Mouse (Mus musculus) liver, embryonic 14.5 days (tissue): ENCODE results near the gene Klrb1c. TPM values are rescaled to one million over a fixed set of nuclear protein-coding genes. Genes with fewer than 3 reads are reported as not detected.

ENCODE experiments used
- ATAC-seq: fragments of 200-750 bp; cut with Nextera tagmentation; 2 replicates; pipeline ENCODE4 v1.8.0; 2017; ENCODE audit warnings: moderate number of reproducible peaks, mild to moderate bottlenecking, moderate library complexity; ENCODE audit not compliant: insufficient read depth
- DNase-seq, 3 experiments: peaks; one replicate each; pipeline ENCODE4 v3.0.0-alpha.2; 2012 to 2013; ENCODE audit warnings: low read depth in 3 of 3, low spot score in 3 of 3
- H3K27ac ChIP-seq: fragments of 300-500 bp; sonication (generic); 2 replicates; pipeline ENCODE4 v1.5.1; 2014; ENCODE audit warnings: moderate library complexity, mild to moderate bottlenecking, control low read depth, inconsistent platforms
- H3K27me3 ChIP-seq: fragments of 300-500 bp; sonication (generic); 2 replicates; pipeline ENCODE4 v1.6.1; 2014; ENCODE audit warnings: mild to moderate bottlenecking, low read length, moderate library complexity; ENCODE audit not compliant: control insufficient read depth, insufficient read depth
- H3K36me3 ChIP-seq: fragments of 300-500 bp; sonication (generic); replicated peaks from 2 replicates; pipeline ENCODE4 v1.6.1; 2014; ENCODE audit warnings: low read depth; ENCODE audit not compliant: control insufficient read depth, insufficient read depth
- H3K4me1 ChIP-seq, 2 experiments: fragments of 200-500 bp in 1 of 2; fragments of 300-500 bp in 1 of 2; sonication (generic) in 1 of 2; replicated peaks; 2 replicates each; pipeline ENCODE4 v1.6.1; 2012 to 2014; ENCODE audit warnings: antibody characterized with exemption in 1 of 2, inconsistent platforms in 1 of 2, low read length in 1 of 2; ENCODE audit not compliant: control insufficient read depth in 2 of 2, insufficient read depth in 2 of 2
- H3K4me2 ChIP-seq: fragments of 300-500 bp; sonication (generic); 2 replicates; pipeline ENCODE4 v1.6.1; 2014; ENCODE audit warnings: low read depth, mild to moderate bottlenecking, control low read depth, moderate library complexity
- H3K4me3 ChIP-seq, 2 experiments: fragments of 200-500 bp in 1 of 2; fragments of 300-500 bp in 1 of 2; sonication (generic) in 1 of 2; 2 replicates each; pipeline ENCODE4 v1.5.1; 2012 to 2014; ENCODE audit warnings: low read depth in 2 of 2, low read length in 2 of 2, mild to moderate bottlenecking in 2 of 2, control low read depth in 1 of 2, inconsistent platforms in 1 of 2, moderate library complexity in 1 of 2; ENCODE audit not compliant: insufficient read depth in 1 of 2
- H3K9ac ChIP-seq: fragments of 300-500 bp; sonication (generic); replicated peaks from 2 replicates; pipeline ENCODE4 v1.6.1; 2014; ENCODE audit warnings: mild to moderate bottlenecking, control low read depth, moderate library complexity
- H3K9me3 ChIP-seq: fragments of 300-500 bp; sonication (generic); 2 replicates; pipeline ENCODE4 v1.6.1; 2016; ENCODE audit warnings: low read length, mixed read lengths; ENCODE audit not compliant: control insufficient read depth
- CTCF ChIP-seq: IDR thresholded peaks from 2 replicates; pipeline ENCODE4 v1.5.1; 2016; ENCODE audit warnings: antibody characterized with exemption, low read depth, control low read depth
- EP300 ChIP-seq: IDR thresholded peaks from 2 replicates; pipeline ENCODE4 v1.6.1; 2016; ENCODE audit warnings: antibody characterized with exemption, low read depth
- WGBS: fragments of 180-500 bp; shearing (Covaris S2); extraction: QIAGEN DNeasy Blood & Tissue Kit; methylation state at CpG from one replicate; pipeline ENCODE4 v1.1.7; 2014; ENCODE audit not compliant: insufficient replicate concordance; 5-methylcytosine and 5-hydroxymethylcytosine counted together
- polyA plus RNA-seq, 2 experiments: library from polyadenylated mRNA; depleted of rRNA in 1 of 2; stranded (reverse) in 1 of 2; unstranded in 1 of 2; fragments of >200 nt; fragmentation: Nextera tagmentation in 1 of 2; extraction: Ambion mirVana in 1 of 2; gene quantifications; 2 replicates each; pipeline versions ENCODE4 v1.2.1 to v1.2.3; 2012 to 2014

Klrb1c gene
- polyA plus RNA-seq, 2 experiments = 0.09 to 0.25 TPM

DNA sequence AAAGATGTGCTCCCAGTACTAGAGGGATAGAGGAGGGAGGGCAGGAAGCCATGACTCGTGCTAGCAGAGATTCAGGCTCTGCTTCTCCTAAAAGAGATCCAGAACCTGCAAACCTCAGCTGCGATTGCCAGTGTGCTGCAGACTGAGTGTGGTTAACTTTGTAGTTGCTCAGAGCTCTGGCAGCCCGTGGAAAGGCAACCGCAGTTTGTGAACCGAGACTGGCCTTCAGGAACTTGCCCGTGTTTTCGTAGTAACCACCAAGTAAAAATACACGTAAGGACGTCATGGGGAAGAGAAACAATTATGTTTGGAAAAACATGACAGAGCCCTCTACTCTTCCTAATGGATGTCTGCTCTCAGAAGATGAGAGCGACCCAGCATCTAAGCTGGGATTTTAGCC lies 44.0 kb upstream of the Klrb1c start:
- no peaks in the 10 kb centered on the region for H3K9me3 ChIP-seq
- no peak overlapping the region for H3K27ac ChIP-seq
- WGBS = 62% methylated on average over 10 of the region's 10 CpGs
- ATAC-seq (no peak), DNase-seq (no peak)
- no peak overlapping the region for H3K9ac ChIP-seq
- H3K4me3 ChIP-seq = no peak overlapping the region
- peaks cover 8 to 16% of the 10 kb centered on the region in 2 experiments for H3K4me1 ChIP-seq
- H3K36me3 ChIP-seq = no peaks in the 10 kb centered on the region
- TF ChIP-seq EP300 (no peak), CTCF (no peak)
- H3K27me3 ChIP-seq = no peaks in the 10 kb centered on the region
- no peak overlapping the region for H3K4me2 ChIP-seq

GRCm38 (mm10) chr6:128829837-128830236 lies 40.8 kb upstream of the Klrb1c start:
- Histone ChIP-seq H3K4me2 (no peak overlapping the region), H3K27me3 (no peaks in the 10 kb centered on the region), H3K36me3 (no peaks in the 10 kb centered on the region), H3K4me3 (no peak overlapping the region), H3K27ac (no peak overlapping the region), H3K9ac (no peak overlapping the region), H3K4me1 (no peaks in the 10 kb centered on the region), H3K9me3 (no peaks in the 10 kb centered on the region)
- TF ChIP-seq CTCF = no peak
- TF ChIP-seq EP300 = no peak
- WGBS = 27% methylated on average over 4 of the region's 4 CpGs
- DNase-seq = no peak
- no peak for ATAC-seq

DNA sequence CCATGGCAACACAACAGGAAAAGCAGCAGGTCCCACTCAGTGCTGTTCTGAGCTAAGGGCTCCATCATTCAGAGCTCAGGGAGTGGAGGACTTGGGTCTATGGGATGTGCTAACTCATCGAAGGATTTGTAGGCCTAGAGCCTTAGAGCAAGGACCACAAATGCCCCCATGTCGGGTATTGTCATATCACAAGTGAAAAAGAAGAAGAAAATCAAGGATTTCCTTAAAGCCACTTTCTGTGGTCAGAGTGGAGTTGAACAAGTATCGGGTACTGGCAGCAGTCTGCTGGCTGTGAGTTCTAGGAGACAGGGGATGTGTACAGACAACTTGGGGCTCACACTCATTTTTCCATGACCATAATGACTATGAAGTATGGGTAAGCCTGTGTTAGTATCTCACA lies 37.8 kb upstream of the Klrb1c start:
- no peaks in the 10 kb centered on the region for H3K9me3 ChIP-seq
- H3K9ac ChIP-seq = no peak overlapping the region
- no peak for DNase-seq
- H3K4me2 ChIP-seq = no peak overlapping the region
- ATAC-seq = no peak
- H3K4me1 ChIP-seq = no peaks in the 10 kb centered on the region
- H3K27me3 ChIP-seq = no peaks in the 10 kb centered on the region
- TF ChIP-seq CTCF (no peak), EP300 (no peak)
- 52% methylated on average over 3 of the region's 3 CpGs for WGBS
- H3K4me3 ChIP-seq = no peak overlapping the region
- no peaks in the 10 kb centered on the region for H3K36me3 ChIP-seq
- H3K27ac ChIP-seq = no peak overlapping the region

DNA sequence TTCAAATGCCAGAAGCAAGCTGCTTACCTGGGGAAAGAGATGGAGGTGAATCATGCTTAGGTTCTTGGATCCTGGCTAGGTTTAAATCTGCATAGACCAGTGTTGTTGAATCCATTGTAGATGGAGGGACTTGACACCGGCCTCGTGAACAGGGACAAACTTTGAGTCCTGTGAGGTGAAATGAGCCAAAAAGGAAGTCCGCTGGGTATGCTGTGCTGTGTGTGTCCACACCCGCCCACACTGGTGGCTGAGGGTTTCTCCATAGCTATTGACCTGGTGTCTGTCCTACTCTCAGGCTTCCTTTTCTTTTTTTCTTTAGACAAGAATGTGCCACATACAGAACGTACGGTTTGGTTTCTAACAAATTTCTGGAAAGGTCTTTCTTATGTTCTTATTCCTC lies 37.1 kb upstream of the Klrb1c start, which contains the start of the genes Gm44511 and Klrb1b:
Gene Gm44511 (minus strand): TSS at position 184 of the 400 bp plus-strand sequence.
Gene Klrb1b (minus strand): TSS at position 200 of the 400 bp plus-strand sequence.
- no peaks in the 10 kb centered on the region for H3K27me3 ChIP-seq
- 59% methylated on average over 6 of the region's 6 CpGs for WGBS

DNA sequence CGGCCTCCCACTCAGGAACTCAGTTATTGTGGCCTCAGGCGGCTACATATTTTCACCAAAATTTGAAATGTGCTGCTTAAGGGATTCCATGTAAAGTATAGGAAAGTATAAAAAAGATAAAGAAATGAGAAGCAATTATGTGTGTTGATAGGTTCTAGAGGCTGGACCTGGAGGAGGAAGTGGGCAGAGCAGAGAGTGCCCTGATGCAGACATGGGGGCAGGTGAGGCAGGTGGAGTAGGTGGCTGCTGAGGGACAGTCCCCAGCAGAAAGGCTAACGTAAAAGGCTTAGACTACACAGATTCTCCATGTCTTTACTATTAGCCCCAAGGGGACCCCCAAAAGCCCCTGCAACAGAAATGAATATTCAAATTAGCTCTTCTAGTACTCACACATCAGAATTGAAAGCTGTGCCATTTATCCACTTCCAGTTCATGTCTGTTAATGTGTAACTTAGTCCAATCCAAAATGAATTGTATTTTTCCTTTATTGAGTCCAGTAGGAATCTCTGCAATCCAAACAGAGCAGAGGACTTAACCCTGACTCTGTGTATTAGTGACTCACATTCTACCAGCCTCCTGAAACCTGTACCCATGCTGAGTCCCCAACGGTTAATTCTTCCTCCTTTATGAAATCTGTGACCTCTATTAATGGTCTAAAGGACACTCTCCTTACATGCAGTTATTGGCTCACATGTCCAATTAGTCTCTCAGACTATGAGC lies 29.2 kb upstream of the Klrb1c start:
- 57% methylated on average over 4 of the region's 4 CpGs for WGBS
- Histone ChIP-seq H3K36me3 (no peaks in the 10 kb centered on the region), H3K4me3 (no peak overlapping the region), H3K27me3 (no peaks in the 10 kb centered on the region), H3K4me1 (no peaks in the 10 kb centered on the region), H3K27ac (no peak overlapping the region), H3K4me2 (no peak overlapping the region), H3K9me3 (no peaks in the 10 kb centered on the region), H3K9ac (no peak overlapping the region)
- no peak for ATAC-seq
- DNase-seq = no peak
- no peak for TF ChIP-seq EP300
- TF ChIP-seq CTCF = no peak

More for the DNA sequence above, 37.1 kb upstream of the Klrb1c start, which contains the start of the genes Gm44511 and Klrb1b:
- Histone ChIP-seq H3K4me3 (no peak within 1 kb of the TSS), H3K9me3 (no peaks in the 10 kb centered on the region), H3K4me1 (no peaks in the 10 kb centered on the region), H3K9ac (no peak within 1 kb of the TSS), H3K36me3 (no peaks in the 10 kb centered on the region), H3K4me2 (no peak within 1 kb of the TSS), H3K27ac (no peak within 1 kb of the TSS)
- ATAC-seq (no peak), DNase-seq (no peak)
- no peak for TF ChIP-seq CTCF
- no peak for TF ChIP-seq EP300
